Mouse (Mus musculus): Measurements from ENCODE around the gene Plp1. TPM values are rescaled to one million over a fixed set of nuclear protein-coding genes. Genes with fewer than 3 reads are reported as not detected.

Plp1 gene
- total RNA-seq (2022) = 1 to 10 TPM; 1.5 to 3.2 (median 2.0) TPM

DNA sequence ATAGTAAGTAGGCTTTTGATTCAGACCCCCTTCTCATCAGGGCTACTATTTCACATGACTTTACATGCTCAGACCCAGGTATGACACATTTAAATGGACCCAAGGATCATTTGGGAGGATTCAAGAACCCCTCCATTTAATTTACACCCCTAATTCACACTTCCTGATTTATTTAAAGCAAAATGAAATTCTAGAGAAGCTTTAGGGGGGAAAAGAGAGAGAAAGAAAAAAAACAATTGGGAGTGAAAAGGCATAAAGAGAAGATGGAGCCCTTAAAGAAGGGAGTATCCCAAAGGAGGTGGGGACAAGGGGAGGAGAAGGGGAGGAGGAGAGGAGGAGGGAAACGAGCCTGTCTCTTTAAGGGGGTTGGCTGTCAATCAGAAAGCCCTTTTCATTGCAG lies at the start of gene Plp1:
Gene Plp1, plus strand, starts transcription at position 301 of the 400 bp plus-strand sequence.
- no peak for DNase-seq (ENCODE audit: low spot score in 2 of 2)

DNA sequence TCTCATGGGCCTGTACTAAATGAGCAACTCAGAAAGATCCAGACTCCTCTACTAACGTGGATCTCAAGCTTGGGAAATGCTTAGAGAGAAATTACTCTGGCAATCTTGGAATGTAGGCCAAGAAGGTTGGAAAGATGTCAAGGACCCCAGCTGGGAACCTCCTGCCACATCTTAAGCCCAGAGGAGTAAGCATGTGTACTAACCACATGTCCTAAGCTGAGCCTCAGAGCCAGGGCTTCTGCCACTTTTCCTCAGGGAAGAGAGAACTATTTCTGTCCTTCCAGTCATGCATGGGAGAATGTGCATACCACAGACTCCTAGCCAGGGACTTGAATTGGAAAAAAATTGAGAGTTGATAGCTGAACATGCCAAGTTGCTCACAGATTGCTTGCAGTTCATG lies 49.4 kb upstream of the Plp1 start:
- no peak for DNase-seq (ENCODE audit: low spot score in 2 of 2)

DNA sequence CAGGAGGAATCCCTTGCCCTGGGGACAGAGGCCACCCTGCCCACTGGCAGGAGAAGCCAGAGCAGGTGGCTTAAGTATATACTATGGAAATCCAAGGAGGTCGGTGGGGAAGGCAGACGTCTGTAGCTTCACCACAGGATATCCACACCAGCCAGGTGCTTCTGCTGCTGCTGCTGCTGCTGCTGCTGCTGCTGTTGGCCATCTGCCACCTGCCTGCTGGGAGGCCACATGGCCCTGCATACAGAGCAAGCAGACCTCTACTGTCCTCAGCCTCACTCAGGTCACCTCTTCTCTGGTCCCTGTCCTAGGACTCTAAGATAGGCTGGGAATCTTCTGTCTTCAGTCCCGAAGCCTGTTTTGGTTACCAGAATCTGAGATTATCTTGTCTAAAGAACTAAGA lies 44.4 kb upstream of the Plp1 start:
- DNase-seq (ENCODE audit: low spot score in 2 of 2) = no peak

DNA sequence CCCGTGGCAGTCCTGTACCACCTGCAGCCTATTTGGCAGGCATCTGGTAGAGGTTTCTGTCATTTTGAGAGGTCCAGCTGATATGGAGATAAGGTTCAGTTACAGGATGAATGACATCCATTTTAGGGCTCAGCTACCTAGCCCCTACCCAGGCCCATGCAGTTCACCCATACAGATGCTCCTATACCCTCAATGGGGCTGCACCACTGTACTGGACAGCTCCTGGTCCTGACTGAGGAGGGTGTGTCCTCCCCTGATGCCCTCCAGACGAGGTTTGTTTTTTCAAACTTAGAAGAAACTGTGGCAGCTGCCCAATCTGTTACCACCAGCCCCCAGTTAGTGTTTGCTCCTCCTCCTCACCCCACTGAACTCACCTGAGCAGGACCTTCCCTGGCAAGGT lies 43.2 kb upstream of the Plp1 start:
- no peak for DNase-seq (ENCODE audit: low spot score in 2 of 2)

DNA sequence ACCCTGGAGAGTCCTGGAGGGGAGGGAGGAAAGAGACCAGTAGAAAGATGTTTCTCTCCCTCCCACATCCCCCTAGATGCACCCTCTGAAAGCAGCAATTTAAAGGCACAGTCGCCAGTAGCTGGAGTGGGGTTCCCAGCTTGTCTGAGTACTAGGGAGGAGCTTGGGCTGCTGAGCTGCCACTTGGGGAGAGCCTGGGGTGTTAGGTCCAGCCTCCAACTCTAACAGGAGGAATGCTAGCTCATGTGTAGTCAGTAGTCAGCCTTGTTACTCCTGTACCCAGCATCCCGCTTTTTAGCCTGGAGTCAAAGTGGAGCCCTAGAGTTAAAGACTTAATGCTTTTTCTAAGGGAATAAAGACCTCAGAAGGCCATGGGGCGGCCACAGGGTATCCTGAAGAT lies 42.4 kb upstream of the Plp1 start, which contains the start of gene Glra4:
Gene Glra4, minus strand, starts transcription at position 101 of the 400 bp plus-strand sequence.
- no peak for DNase-seq (ENCODE audit: low spot score in 2 of 2)

DNA sequence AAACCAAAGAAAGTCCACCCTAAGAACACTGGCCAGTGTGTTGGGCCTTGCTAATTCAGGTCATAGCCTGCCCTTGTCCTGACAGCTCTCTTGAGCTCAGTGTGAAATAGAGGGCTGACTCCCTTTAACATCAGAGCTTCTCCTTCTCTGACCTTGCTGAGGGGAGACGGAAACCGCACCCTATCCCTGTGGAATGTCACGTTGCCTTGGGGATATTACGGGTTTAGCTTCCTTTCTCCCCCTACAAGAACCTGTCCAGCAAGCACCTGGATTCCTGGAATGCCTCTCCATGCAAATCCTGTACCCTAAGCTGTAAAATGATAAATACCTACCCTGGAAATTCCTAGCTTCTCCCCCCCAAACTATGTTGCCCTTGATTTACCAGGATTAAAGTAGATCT lies 33.0 kb upstream of the Plp1 start:
- DNase-seq (ENCODE audit: low spot score in 2 of 2) = no peak

DNA sequence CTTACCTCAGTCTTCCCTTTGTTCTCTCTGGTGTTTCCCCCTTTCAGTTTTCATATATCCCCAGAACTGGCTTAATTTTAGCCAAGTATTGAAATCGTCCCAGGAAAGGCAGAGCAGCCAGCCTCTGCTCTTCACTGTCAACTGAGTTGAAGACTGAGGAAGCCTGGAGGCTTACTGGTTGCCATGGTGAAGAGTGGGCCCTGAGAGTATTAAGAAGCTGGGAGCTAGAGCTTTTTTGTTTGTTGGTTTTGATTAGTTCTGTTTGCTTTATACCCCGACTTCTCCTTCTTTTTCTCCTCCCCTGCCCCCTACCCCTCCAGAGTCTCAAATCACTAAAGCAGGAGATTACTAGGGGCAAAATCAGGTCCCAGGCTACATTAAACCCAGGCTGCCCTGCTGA lies 25.2 kb upstream of the Plp1 start:
- DNase-seq (ENCODE audit: low spot score in 2 of 2) = no peak

DNA sequence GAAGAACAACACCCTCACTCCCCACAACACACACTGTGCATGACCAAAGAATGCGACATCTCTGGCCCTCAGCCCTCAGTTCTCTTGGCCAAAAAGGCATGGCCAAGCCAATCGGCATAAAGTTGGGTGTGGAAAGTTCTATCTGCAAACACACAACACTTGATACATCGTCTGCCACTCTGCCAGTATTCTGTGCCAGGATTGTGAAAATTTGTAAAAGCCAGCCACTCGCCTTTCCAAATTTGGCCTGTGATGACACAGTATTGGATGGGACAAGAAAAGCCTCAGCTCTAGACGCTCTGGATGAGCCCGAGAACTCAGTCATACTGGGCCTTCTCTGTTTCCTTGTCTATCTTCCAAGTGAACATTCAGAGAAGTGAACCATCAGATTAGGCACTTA lies 2.7 kb upstream of the Plp1 start:
- DNase-seq (ENCODE audit: low spot score in 2 of 2) = no peak

DNA sequence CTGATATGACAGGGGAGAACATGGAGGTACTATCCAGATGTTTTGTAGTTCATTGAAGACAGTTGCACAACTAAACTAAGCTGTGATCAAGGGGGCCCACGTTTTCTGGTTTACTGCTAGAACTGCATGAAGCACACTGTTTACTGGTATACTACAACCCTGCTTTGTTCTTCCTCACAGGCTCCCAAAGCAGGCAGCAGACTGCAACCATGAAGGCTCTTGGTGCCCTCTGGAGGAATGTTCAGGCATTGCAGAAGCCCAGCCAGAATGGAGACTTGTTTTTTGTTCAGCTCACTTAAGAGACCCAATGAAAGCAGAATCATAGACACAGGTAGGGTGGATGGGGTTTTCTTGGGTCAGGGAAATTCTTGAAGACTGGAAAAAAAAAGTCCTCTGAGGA lies 2.2 kb upstream of the Plp1 start:
- peak; percentile 30 to 31 for DNase-seq (ENCODE audit: low spot score in 2 of 2)

DNA sequence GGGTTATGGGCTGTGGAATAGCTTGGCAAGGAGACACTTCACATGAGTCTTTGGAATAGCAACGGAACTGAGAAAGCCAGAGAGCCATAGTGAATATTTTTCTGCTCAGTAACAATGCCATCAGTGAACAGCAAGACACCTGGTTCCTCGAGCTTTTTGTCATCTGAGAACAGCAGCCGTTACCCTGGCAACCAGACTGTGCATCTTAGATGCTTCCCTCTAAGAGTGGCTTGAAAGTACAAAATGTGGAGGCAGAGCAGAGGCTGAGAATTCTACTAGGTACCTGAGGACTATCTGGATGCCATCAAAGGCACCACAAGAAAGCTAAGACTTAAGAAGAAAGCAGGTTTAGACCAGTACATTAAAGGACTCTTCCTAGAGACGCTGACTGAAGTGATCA lies 2.5 kb downstream of the Plp1 start:
- no peak for DNase-seq (ENCODE audit: low spot score in 2 of 2)

DNA sequence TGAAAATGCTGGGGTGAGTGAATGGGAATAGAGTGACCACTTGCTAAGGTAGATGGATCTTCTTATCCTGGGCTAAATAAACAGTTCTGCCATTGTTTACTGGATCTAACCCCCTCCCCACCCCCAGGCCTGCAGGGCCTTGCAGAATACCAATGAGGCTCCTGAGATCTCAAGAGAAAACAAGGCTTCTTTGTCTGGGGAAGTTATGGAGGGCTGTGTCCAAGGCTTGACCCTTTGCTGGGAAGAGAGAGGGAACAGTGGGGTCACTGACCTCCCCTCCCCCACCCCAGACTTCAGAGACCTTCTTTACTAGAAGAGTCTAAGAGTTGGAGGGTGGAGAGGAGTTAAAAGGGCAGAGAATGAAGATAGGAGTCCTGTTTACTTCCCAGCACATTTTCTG lies 6.1 kb downstream of the Plp1 start:
- DNase-seq (ENCODE audit: low spot score in 2 of 2) = no peak

DNA sequence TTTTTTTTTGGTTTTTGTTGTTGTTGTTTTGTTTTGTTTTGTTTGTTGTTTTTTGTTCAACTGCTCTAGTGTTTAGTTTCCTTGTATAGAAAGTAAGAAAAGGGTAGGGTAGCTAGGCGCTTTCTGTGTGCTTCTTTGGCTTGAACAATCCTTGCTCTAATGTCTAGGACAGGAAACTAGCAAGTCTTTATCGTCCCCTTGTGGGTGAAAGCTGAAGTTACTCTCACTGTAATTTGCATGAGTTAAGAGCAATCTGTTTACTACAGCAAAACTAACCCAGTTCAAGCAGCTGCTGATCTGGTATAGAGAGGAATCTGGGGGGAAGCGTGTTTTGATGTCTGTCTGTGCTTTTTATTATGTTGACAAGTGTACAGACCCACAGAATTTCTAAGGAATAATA lies 27.8 kb downstream of the Plp1 start:
- DNase-seq (ENCODE audit: low spot score in 2 of 2) = no peak

DNA sequence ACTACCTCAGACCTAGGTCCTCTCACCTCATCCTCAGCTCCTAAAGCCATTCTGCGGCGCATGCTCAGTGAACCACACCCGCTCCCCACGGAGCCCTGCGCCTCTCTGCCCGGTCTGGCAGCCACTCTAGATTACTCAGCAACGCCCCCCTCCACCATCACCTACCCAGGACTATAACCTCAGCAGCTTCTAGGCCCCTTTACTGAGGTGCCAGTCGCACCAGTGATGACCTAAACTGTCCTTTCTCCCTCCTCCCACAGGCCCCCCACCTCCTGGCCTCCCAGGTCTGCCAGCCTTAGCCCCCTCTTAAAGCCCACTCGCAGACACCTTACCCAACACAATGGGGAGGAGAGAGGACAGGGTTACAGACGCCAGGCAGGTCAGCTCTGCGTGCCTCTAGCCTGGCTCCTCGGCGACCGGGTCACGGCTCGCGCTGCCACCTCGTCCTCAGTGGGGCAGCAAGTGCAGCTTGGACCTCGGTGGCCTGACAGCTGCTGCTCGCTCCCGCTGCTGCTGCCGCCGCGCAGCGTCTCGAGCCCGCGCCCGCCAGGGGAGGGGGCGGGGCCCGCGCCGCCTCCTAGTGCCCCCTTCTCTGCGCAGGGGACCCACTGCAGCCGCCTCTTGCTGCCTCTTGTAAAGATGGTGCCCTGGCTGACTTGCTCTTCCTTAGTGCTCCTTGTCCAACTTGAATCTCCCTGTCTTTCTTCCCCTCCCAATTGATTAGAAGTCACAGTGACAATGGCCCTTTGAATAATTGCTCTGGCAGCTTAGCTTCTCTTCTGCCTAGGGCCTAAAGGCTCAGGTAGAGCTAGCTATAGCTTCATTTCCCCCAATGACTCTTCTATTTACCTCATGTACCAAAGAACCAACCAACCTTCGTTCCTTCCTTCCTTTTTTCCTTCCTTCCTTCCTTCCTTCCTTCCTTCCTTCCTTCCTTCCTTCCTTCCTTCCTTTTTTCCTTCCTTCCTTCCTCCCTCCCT lies 45.9 kb downstream of the Plp1 start, which contains the start of gene Rab9b:
Gene Rab9b, minus strand, starts transcription at position 695 of the 980 bp plus-strand sequence.
- no peak for DNase-seq (ENCODE audit: low spot score in 2 of 2)

Other genes with a start within 250 kb of the Plp1 start
- 1 to 10 TPM in 1 of 4 experiments, under 1 TPM in 1, not detected in 2; 0.91 to 1.1 TPM for gene Tceal3, start 231.8 kb upstream of the Plp1 start, total RNA-seq (2022)
- 1 to 10 TPM; 2.2 to 3.0 (median 2.6) TPM for gene Tceal1, start 114.7 kb upstream of the Plp1 start, total RNA-seq (2022)
- gene Morf4l2, start 79.0 kb upstream of the Plp1 start, total RNA-seq (2022) = 100 to 1,000 TPM; 141 to 157 (median 149) TPM
- not detected for gene Glra4, start 42.5 kb upstream of the Plp1 start, total RNA-seq (2022)
- not detected for gene Rab9b, start 46.1 kb downstream of the Plp1 start, total RNA-seq (2022)
- not detected for gene H2bfm, start 104.7 kb downstream of the Plp1 start, total RNA-seq (2022)
- gene Tmsb15b2, start 152.8 kb downstream of the Plp1 start, total RNA-seq (2022) = 1 to 10 TPM; 2.6 to 9.3 (median 6.9) TPM
- 1 to 10 TPM in 1 of 4 experiments, under 1 TPM in 1, not detected in 2; 0.65 to 1.1 TPM for gene Tmsb15l, start 154.2 kb downstream of the Plp1 start, total RNA-seq (2022)
- gene Tmsb15b1, start 154.2 kb downstream of the Plp1 start, total RNA-seq (2022) = 1 to 10 TPM; 1.0 to 7.0 (median 2.3) TPM
- not detected for gene Zcchc18, start 170.5 kb downstream of the Plp1 start, total RNA-seq (2022)
- 1 to 10 TPM in 3 of 4 experiments, under 1 TPM in 1; 0.97 to 4.0 (median 2.2) TPM for gene Slc25a53, start 215.6 kb downstream of the Plp1 start, total RNA-seq (2022)
- gene Fam199x, start 226.9 kb downstream of the Plp1 start, total RNA-seq (2022) = 1 to 10 TPM; 4.3 to 5.9 (median 5.1) TPM